Mouse (Mus musculus): ENCODE results near the gene Usb1.

The Usb1 gene

DNA sequence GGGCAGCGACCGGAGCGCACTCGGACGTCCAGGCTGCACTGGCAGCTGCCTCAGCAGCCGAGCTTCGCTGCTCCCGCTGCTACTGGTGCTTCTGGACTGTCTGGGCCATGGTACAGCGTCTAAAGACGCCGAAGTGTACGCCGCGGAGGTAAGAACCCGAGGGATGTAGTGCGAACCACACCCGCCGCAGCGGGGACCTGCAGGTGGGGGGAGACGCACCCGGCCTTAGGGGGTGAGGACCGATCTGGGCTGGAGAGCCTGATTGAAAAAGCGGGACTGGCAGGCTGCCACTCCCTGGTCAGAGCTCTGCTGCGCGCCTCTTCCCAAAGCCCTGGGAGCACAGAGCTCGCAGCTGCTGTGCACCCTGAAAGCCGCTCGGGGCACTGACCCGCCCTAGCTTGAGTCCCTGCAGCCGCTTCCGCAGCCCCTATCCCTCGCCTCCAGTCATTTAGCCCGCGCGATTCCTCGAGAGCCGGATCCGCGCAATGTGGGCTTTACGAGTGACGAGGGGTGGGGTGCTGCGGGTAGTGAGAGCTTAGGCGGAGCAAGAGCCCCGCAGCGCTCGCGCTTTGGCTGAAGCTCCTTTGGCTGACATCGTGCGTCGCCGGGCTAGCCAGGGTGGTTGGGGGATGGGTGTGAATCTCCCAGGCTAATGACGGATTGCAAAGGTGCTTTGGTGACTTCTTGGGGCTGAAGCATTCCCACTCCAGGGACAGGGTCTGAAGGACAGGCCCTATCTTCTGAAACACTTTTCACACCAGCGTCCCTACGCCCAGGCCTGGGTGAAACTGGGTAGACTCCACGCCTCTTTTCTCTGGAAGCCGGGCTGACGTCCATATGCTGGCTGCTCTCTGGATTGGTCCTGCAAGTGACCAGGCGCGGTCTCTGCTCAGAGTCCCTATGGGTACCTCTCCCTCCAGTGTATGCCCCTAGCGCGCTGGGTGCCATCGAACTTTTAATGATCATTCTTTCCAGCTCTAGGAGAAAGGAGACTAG, 21.1 kb downstream of the Usb1 start:
- TF ChIP-seq GATA4 (IDR thresholded peaks at IDR 0.05; ENCODE audit: insufficient replicate concordance, low read length), result no peak

DNA sequence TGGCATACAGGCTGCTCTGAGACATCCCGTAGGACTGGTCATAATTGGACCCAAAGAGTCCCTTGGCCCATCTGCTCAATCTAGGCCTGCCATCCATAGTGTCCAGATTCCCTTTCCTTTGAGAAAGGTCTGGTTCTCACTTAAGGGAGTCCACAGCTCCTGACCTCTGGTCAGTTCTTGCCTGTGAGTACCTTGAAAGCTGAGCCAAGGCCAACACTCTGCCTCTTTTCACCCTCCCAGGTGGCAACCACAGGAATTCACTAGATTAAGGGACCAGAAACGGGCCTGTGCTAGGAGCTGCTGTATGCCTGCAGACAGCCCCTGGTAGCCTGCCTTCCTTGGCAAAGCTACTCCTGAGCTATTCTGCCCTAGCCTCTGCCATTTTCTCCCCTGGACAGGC, 22.5 kb downstream of the Usb1 start:
- TF ChIP-seq GATA4 (IDR thresholded peaks at IDR 0.05; ENCODE audit: insufficient replicate concordance, low read length), result no peak

DNA sequence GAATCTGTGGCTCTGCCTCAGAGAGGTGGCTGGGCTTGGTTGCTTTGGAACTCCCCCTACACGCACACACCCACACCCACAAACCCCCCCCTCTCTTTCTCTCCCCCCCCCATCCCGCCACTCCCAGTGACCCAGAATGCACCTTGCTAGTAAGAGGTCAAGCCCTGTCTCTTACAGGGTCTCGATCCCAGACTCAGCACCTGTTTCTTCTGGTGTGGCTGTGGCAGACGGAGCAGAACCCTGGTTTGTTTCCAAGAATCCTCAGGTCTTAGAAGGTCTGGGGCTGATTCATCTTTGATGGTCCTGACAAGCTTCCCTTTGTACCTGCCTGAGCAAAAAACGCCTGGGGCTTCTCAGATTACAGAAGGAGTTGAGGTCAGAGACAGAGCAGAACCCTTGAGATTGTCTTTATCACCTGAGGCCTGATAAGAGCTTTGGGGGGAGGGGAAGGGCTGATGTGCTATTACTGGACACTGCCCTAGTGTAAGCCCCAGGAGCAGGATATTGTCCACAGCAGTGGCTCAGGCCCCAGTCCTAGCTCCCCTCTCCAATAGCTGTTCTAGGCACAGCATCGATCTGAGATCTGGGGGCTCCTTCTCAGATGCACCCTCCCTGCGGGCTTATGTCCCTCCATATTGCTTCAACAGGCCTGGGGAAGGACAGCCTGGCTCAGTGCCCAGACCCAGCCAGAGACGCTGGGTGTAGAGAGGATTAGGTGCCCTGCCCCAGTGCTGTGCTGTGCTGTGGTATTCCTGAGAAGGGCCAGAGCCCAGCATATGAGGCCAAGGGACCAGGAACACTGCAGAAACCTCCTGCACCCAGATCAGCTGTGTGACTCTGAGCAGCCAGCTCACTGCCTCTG, 26.7 kb downstream of the Usb1 start:
- TF ChIP-seq GATA4 (IDR thresholded peaks at IDR 0.05; ENCODE audit: insufficient replicate concordance, low read length), result no peak

DNA sequence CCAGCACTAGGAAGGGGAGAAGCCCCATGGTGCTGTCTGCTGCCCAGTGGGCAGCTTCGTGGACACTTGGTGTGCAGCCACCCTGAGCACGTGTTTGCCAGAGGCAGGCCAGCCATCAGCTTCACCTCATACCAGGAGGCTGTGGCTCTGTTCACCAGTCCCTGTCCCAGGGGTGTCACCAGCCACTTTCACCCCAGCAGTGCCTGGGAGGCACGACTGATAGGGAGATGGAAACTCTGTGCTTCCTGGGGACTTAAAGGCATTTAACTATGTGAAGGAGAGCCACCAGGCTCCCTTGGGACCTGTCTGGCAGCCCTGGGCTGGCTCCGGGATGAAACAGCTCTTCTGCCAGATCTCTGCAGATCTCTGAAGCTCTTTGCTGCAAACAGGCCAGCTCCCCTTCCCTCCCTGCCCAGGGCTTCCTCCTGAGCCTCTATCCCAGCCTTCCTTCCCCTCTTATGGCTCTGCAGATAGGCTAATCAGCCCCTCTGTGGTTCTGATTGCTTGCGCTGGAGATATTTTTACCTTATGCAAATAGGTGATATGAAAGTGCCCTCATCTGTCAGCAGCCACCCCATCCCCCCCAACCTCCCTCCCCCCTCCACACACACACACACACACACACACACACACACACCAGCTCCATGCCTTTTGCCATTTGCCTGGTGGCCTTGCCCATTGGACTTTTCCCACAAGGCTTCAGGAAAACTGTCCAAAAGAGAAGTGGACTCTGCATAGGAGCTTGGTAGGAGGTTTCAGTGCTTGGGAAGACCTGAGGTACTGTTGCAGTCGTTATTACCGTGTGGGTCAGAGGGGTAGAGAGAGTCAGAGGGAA, 28.3 kb downstream of the Usb1 start:
- TF ChIP-seq GATA4 (IDR thresholded peaks at IDR 0.05; ENCODE audit: insufficient replicate concordance, low read length), result no peak

DNA sequence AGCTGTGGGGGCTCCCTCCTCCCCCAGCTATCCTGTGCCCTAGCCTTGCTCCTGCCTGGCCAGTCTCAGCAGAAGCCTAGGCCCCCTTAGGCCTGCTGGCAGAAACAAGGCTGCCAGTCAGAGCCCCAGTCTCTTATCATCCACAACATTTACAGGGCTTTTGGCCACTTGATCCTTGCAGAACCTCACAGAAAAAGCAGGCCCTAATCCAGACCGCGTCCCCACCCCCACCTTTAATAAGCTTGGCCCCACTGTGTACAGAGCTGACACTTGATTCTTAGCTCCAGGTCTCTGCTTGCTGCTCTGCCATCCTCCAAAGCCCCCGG, 28.9 kb downstream of the Usb1 start:
- TF ChIP-seq GATA4 (IDR thresholded peaks at IDR 0.05; ENCODE audit: insufficient replicate concordance, low read length), result no peak

DNA sequence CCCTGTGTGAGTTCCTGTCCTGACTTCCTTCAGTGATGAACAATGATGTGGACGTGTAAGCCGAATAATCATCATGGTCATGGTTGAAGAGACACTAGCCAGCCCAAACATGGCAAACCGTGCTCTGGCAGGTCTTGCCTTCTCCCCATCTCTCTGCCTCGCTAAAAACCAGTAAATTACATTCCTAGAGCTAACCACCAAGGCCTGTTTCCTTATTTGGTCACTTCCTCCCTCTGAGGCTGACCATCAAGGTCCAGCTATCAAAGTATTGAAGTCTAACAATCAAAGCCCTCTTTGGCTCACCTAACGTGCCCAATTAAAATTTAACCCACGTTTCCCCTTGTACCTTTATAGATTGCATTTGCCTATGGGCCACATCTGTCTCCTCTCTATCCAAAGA, 30.2 kb downstream of the Usb1 start:
- TF ChIP-seq GATA4 (IDR thresholded peaks at IDR 0.05; ENCODE audit: insufficient replicate concordance, low read length), result no peak

DNA sequence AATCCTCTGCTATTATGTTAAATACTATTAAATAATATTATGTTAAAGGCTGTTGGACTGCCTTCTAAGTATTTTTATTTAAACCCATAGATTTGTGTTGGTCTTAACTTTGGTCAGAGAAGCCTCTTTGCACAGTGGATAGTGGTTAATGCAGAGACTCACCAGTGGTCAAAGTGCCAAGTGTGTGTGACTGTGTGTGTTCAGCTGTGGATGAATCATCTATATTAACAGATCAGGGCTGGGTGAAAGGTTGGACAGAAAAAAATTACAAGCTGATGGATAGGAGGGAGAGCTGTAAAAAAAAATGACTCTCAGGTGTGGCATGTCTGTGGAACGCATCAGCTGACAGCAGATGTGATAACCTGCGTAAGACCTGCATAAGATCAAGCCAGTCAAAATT, 31.8 kb downstream of the Usb1 start:
- no peak for TF ChIP-seq GATA4 (IDR thresholded peaks at IDR 0.05; ENCODE audit: insufficient replicate concordance, low read length)

DNA sequence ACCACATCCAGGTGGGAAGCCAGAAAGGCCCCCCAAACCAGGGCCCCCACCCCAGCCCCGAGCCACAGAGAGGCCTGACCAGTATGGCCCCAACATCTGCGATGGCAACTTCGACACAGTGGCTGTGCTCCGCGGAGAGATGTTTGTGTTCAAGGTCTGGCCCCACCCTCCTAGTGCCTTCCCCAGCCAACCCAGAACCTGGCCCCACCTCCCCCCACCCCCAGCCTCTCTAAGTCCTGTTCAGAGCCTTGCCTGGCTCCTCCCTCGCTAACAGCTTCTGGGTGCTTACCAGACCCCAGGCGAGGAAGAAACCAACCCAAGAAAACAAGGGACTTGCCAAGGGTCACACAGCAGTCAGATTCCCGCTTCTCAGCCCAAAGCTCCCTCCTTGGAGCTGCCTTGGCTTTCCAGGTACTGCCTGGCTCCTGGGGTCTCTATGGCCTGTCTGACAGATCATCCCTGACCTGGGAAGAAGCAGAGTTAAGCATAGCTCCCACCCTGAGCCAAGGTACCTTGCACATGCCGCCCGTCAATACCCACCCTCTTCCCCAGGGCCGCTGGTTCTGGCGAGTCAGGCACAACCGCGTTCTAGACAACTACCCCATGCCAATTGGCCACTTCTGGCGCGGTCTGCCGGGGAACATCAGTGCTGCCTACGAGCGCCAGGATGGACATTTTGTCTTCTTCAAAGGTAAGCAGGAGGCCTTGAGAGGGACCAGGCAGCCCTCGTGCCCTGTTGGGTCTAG, 37.7 kb downstream of the Usb1 start:
- TF ChIP-seq GATA4 (IDR thresholded peaks at IDR 0.05; ENCODE audit: insufficient replicate concordance, low read length), result no peak

DNA sequence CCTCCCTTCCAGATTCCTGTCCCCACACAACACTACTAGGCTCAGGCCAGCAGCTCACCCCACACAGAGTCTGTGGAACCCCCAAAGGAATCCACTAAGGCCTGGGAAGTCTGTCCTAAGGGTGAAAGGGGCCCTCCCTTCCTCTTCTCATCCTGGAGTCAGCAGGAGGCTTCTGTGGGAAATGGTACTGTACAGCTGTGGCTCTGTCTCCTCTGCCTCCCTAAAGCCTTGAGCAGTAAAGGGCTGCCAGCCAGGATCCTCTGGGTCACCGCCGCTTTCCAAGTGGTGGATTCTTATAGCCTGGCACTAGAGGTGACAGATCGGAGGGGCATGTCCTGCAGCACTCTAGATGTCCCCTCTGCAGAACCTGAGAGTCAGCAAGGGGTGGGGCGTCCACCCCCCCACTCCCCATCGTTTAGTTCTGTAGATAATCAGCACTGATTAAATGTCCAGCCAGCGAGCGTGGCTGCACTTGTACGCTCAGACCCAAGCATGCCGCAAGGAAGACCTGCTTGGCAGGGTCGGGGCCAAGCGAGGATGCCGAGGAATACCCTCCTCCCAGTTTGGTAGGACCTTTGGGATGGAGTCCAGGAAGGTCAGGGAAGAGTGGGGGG, 41.4 kb downstream of the Usb1 start:
- no peak for TF ChIP-seq GATA4 (IDR thresholded peaks at IDR 0.05; ENCODE audit: insufficient replicate concordance, low read length)

DNA sequence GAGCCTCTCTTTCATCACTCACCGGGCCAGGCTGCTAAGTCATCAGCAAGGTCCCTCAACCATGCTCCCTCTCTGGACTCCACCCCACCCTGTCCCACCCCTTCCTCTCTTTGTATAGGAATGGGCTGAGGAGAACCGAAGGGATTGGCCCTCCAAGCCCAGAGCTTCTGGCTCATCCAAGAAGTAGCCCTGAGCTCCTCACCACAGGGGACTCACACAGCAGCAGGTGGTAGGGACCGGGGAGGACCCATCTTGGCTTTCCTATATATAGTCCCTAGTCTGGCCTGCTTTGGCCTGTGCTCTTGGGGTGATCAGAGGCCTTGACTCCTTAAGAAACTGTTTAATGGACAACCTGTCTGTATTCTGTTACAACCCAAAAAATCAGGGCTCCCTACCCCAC, 42.3 kb downstream of the Usb1 start:
- no peak for TF ChIP-seq GATA4 (IDR thresholded peaks at IDR 0.05; ENCODE audit: insufficient replicate concordance, low read length)

DNA sequence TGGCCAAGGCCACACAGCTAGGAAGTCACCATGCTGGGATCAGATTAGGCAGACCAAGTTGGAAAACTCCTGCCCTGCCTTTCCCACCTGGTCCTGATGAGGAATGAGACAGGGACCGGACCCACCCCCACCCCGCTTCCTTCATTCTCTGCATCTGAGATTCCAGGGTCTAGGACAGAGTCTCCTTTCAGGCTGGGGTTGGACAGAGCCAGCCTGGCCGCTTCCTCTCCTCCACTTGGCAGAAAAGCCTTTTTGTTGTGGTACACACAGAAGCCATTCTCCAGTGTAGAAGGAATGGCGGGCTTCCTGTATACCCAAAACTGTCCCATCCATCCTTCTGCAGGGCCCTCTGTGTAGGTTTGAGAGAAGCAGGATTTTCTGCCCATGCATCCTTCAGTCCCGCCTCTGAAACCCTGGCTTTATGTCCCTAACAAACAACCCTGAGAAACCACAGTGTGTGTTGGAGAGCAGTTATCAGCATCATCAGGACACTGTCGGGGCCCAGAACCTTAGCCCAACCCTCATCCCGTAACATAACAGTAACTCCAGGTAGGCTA, 43.4 kb downstream of the Usb1 start:
- TF ChIP-seq GATA4 (IDR thresholded peaks at IDR 0.05; ENCODE audit: insufficient replicate concordance, low read length), result no peak

DNA sequence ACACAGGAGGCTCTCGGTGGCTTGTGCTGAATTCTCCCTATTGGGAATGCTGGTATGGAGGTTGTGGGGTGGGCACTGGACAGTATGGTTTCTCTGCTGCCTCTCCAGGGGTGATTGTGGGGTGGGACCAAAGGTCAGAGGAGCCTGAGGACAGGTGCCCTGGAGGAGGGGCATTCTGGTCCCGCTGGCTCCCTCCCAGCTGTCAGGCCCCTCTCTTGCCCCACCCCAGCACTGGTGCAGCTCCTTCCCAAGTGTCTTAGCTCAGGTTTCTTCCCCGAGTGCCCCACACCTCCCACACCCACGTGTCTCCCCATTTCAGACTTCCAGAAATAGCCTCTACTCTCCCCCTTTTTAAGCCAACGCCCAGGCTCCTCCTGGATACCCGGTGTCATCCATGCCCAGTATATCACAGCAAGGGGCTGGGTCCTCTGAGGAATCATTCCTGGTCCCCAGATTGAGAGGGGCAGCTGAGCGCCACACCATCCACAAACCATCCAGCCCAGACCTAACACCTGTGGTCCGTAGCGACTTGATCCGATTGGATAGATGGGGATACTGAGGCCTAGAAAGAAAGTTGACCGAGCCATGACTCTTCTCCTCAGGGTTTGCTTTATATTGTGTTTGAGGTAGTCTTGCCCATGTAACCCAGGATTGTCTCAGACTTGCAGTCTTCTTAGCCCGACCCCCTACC, 44.4 kb downstream of the Usb1 start:
- TF ChIP-seq GATA4 (IDR thresholded peaks at IDR 0.05; ENCODE audit: insufficient replicate concordance, low read length), result no peak

DNA sequence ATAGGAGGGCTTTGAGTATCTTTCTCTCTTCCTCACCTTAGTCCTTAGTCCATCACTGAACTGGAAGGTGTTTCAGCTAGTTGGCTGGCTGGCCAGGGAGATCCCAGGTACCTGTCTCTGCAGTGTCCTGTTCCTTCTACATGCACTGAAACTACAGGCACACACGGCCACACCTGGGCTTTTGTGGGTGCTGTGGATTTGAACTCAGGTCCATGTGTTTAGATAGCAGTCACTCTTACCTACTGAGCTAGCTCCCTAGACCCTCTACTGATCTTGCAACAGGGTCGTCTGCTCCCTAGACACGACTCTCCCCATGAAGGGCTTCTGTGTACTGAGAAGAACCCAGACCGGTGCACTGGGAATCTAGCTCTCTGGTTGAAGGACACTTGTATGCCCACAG, 45.0 kb downstream of the Usb1 start:
- no peak for TF ChIP-seq GATA4 (IDR thresholded peaks at IDR 0.05; ENCODE audit: insufficient replicate concordance, low read length)

Measured in liver, adult (tissue).